Mouse (Mus musculus) A20 (cell line): Measurements from ENCODE around the gene Trappc6a.

Experiments
- DNase-seq: peaks from one replicate; pipeline ENCODE4 v3.0.0-alpha.2; 2011; ENCODE audit warnings: low read depth, low spot score

The Trappc6a gene

DNA sequence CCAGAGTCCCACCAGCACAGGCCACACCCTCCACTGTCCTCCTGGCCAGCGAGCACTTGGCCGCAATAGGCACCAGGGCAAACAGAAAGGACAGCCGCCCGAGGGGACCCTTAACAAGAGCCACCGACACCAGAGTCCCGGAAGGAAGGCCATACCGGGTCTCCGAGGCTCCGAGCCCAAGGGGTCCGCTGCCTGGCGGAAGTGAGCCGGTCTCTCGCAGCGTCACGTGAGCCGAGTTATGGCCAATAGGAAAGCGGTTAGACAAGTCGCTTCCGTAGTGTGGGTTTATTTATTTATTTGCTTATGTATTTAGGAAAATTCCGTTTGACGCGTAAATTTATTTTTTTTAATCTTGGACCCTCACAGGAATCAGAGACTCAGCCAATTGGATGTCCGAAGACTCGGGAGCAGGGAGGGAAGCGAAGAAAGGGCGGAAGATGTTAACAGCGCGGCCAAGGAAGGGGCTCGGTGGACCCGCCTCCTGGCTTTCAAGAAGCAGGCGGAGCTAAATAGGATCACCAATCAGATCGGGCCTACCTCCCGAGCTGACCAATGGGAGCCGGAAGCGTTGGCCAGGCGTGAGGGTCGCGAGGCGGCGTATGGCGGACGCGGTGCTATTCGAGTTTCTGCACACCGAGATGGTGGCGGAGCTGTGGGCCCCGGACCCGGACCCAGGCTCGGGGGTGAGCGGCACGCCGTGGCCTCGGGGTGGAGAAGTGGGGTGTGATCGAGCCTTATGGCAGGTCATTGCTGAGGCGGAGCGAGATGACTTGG lies at the start of gene Trappc6a, which contains the start of gene Bloc1s3:
Gene Trappc6a, plus strand, starts transcription at position 246 of the 774 bp plus-strand sequence.
Gene Bloc1s3, minus strand, starts transcription at position 218 of the 774 bp plus-strand sequence.
- peak; percentile 98 for DNase-seq

DNA sequence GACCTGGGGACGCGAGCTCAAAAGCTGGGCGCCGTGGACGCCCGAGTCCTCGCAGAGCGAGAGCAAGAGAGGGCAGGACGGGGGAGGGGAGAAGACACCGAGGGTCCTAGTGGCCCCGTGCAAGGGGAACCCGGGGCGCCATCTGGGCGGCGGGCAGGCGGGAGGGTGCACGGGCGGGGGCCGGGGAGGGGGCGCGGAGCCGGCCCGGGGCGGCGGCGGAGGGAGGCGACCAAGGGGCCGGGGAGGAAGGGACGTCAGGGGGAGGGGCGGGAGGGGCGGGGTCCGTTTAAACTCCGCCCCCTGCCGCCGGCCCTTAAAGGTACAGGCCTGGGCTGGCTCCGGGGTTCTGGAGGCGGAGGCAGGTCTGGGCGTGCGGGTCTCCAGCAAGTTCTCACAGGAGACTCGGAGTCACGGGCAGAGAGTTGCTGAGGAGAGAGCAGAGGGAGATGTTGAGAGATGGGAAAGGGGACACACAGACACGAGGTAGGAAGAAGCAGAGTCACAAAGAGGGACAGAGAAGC lies 49.5 kb upstream of the Trappc6a start, which contains the start of gene Mark4:
Gene Mark4, minus strand, starts transcription at position 231 of the 521 bp plus-strand sequence.
- peak; percentile 86 for DNase-seq

DNA sequence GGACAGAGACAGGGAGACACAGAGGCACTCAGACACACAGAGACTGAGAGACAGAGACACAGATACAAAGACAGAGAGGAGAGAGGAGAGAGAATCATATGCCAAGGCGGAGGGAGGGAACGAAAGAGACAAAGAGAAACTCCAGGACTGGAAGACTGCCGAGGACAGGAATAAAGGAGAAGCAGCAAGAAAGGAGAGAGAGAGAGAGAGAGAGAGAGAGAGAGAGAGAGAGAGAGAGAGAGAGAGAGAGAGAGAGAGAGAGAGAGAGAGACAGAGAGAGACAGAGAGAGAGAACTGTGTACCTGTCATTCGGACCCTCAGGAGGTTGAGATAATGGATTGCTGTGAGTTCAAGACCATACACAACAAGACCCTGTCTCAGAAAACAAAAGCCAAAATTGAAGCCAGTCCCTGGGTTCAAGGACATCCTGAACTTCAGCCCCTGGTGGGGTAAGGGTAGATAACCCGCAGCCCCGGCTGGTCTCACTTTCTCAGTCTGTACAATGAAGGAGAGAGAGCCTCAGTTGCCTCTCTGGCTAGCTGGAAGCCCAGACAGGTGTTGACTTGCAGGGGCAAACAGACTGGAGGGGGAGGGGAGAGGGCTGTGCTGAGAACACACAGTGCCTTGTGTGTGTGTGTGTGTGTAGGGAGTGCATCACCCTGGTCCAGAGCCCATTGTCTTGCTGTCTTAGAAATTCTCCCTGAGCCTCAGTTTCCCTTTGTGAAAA lies 48.9 kb upstream of the Trappc6a start:
- peak; percentile 18 for DNase-seq

DNA sequence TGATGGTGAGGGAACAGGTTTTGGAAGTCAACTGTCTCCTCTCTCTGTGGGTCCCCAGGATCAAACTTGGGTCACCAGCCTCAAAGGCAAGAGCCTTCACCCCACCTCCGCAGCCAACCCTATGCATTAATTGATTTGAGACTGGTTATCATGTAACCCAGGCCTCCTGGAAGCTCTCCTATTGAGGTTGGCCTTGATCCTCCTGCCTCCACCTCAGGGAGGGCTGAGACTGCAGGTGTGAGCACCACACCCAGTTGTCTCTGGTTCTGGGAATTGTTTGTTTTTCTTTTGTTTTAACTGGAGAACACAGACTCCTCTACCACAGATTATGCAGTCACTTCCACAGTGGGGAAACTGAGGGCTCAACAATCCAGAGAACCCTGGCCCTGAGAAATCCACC lies 47.7 kb upstream of the Trappc6a start:
- DNase-seq, result no peak

DNA sequence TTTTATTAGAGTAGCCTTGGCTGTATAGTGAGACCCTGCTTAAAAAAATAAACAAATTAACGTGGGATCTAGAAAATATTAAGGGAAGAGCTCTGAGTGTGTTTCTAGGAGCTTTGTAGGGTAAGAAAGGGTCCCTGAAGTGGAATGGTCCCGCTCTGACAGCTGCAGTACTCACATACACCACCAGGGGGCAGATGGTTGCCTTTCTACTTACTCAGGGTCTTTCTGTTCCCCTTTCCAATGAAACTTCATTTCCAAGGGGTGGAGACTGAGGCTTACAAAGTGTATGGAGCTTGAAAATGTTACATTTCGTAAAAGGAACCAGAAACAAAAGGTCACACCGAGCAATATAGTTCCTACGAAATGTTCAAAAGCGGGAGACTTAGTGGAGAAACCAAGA lies 46.7 kb upstream of the Trappc6a start:
- peak; percentile 78 for DNase-seq

DNA sequence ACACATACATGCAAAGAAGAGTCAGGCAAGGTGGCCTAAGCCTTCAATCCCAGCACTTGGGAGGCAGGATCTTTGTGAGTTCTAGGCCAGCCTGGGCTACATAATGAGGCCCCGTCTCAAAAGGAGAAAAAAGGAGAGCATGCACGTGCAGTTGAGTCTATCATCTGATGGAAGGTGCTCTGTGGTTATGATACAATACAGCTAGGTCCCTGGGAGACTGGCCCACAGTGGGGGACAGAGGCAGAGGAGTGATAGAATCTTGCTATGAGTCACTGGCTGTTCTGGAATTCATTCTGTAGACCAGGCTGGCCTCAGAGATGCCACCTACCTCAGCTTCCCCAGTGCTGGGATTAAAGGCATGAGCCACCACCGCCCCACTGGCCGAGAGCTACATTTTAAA lies 45.8 kb upstream of the Trappc6a start:
- DNase-seq, result no peak

DNA sequence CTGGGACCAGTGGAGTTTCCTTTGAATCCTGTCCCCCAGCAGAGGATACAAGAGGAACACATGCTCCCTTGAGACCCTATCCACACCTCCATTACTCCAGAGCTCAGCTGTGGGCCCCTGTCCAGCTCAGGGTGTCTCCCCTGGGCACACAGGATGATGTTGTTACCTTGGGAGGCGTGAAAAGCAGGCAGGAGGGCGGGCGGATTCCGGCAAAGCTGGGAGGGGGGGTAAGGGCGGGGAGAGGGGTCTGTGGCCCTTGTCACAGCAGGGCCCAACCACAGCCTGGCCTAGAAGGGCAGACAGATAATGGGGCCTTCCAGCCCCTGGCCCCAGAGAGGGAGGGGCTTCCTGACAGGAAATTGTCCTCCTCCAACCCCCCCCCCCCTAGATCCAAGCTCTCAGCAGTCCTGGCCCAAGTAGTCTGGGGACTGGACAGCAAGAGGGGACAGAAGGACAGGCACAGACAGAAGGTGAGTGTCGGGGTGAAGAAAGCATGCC lies 45.3 kb upstream of the Trappc6a start, which contains the start of gene Exoc3l2:
Gene Exoc3l2, plus strand, starts transcription at position 448 of the 498 bp plus-strand sequence.
- DNase-seq, result no peak

DNA sequence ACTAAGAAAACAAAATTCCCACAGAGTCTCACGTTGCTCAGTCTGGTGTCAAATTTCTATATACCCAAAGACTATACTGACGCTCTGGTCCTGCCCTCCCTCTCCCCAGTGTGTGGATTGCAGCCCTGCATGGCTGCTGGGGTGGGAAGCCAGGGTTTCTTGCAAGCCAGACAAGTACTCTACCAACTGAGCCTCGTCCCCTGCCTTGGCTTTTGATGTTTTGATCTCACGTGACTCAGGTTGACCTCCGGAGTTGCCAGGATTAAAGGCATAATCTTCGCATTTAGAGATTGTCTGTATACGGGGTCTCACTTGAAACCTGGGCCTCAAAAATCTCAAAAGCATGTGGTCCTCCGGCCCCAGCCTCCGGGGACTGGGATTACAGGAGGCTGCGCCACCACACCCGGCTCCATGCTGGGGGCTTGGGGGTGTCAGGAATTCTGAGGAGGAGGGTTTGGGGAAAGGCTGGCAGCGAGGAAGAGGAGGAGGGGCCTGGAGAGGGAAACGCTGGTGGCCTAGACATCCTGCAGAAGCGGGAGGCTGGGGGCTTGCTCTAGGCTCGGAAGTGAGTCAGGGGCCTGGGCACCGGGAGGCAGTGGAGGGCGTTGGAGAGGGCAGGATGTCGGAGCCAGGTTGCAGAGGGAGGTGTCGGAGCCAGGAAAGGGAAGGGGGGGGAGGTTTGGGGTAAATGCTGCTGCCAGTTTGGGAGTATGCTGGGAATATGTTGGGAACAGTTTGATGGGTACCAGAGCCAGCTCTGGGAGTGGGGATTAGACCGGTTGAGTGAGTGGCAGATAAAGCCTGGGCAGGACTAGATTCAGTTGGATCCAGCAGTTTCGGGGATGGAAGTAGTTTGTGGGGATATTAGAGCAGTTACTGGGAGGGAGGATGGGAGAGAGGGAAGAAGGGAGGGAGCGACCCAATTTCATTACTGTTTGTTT lies 43.6 kb upstream of the Trappc6a start:
- DNase-seq, result no peak

DNA sequence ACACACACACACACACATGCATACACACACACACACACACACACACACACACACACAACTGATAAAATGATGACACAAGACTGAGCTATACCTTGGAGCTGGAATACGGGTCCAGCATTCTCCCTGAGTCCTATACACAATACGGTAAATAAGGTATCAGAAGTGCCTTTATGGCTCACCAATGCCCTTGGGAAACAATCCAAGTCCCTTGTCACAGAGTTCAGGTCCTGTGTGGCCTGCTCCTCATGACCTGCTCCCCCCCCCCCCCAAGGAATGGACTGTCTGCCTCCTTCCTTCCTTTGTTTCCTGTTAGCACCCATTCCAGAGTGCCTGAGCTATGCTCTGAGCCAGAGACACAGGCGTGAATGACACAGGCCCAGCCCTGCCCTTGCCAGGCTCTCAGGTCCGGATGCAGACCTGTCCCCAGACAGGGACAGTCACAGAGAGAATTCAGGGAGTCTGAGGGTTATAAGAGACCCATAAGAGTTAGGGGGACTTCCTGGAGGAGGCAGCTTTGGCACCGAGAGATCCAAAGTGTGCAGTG lies 41.5 kb upstream of the Trappc6a start:
- no peak for DNase-seq

DNA sequence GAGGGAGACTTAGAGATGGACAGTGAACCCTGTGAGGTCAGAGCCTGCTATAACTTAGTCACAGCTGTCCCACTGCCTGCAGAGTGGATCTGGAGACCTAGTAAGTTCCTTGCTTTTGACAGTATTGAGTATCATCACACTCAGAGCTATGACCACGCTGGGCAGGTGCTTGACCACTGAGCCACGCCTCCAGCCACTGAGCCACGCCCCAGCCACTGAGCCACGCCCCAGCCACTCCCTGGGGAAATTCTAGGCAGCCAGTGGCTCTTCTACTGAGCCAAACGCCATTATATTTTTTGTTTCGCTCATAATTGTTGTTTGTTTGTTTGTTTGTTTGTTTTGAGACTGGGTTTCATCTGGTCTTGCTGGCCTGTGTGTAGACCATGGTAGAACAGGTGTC lies 40.6 kb upstream of the Trappc6a start:
- DNase-seq, result peak; percentile 60

DNA sequence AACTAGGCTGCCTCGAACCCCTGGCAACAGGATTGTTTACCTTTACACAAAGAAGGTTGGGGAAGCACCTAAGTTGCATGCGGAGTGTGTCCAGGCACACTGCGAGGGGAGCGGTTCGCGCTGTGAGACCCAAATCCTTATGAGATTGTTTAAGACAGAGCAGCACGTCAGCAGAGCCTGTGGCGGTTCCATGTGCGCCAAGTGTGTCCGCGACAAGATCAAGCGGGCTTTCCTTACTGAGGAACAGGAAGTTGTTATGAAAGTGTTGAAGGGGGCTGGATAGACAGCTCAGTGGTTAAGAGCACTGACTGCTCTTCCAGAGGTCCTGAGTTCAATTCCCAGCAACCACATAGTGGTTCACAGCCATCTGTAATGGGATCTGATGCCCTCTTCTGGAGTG lies 39.9 kb upstream of the Trappc6a start:
- peak; percentile 57 for DNase-seq

DNA sequence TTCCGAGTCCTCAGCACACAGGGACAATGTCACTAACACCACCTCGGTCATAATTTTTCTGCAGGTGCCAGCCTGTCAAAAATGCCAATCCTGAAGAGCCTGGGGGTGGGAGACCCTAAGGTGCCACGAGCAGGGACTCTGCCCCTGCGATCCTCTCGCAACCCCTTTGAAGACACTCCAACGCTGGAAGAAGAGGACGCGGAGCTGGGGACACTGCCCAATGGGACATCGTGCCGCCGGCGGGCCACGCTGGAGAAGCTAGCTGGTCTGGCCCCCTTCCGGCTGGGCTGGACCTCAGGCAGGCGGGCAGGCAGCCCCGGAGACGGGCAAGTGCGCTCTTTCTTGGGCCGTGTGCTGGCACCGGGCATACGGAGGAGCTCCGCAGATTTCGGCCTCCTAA lies 38.8 kb upstream of the Trappc6a start:
- DNase-seq, result no peak

DNA sequence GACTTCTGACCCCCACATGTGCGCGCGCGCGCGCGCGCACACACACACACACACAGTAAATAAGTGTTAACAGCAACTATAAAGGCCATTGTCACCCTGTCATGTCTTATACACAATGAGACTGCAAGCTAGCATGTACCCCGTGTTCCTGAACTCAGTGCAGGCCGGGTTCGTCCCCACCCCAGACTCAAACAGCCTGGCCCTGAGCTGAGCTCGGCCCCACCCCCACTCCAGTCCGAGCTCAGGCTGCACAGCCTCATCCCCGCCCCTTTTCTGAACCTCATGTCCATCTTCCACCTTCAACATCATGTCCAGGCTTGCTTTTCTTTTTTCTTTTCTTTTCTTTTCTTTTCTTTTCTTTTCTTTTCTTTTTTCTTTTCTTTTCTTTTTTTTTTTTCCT lies 37.9 kb upstream of the Trappc6a start:
- DNase-seq, result no peak

DNA sequence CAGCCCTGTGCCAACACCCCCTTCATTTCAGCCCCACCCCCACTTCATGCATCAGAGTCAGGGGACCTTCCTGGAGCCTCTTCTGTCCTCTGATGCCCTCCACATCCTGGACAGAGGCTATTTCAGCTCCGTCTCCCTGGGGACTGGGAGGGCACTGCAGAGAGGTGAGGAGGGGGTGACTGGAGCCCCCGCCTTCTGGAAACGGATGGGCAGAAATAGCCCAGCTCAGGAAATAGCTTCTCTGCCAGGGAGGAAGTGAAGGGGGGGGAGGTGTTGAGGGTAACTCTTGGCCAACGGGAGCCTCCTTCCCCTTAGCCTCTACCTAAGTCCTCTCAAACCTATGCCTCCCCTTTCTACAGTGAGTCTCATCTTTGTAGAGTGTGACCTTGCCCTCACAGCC lies 35.8 kb upstream of the Trappc6a start:
- DNase-seq, result no peak

DNA sequence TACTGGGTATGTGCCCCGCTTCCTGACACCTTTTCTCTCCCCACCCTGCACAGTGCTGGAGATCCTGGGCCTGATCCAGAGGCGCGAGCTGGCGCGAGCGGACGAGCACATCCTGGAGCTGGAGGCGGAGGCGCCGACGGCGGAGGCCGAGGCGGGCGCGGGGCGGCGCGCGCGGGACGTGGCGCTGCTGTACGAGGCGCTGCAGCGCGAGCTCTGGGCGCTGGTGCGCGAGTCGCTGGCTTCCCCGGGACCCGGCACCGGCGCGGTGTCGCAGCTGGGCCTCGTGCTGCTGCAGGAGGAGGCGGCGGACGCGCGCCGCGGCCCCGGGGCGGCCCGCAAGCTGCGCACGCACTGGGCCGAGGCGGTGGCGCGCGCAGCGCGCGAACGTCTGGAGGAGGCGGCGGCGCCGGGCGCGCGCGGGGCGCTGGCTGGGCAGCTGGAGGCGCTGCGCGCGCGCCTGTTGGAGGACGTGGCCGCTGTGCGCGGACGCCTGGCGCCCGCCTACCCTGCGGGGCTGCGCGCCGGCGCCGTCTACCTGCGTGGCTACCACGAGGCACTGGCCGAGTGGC lies 34.2 kb upstream of the Trappc6a start:
- DNase-seq, result no peak

DNA sequence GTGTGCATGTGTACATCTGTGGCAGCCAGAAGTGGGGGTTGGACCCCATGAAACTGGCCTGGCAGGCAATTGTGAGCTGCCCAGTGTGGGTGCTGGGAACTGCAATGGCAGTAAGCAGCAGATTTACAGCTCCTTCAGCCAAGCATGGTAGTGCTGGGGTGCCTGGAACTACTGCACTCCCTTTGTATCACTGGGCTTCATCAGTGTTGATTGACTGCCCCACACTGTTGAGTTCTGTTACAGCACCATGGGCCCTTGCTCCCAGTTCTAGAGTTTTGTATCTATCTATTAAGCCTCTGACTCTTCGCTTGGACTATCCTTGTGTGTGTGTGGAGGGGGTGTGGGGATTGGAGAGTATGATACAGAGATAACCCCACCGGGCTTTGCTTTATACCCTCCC lies 31.1 kb upstream of the Trappc6a start:
- no peak for DNase-seq

DNA sequence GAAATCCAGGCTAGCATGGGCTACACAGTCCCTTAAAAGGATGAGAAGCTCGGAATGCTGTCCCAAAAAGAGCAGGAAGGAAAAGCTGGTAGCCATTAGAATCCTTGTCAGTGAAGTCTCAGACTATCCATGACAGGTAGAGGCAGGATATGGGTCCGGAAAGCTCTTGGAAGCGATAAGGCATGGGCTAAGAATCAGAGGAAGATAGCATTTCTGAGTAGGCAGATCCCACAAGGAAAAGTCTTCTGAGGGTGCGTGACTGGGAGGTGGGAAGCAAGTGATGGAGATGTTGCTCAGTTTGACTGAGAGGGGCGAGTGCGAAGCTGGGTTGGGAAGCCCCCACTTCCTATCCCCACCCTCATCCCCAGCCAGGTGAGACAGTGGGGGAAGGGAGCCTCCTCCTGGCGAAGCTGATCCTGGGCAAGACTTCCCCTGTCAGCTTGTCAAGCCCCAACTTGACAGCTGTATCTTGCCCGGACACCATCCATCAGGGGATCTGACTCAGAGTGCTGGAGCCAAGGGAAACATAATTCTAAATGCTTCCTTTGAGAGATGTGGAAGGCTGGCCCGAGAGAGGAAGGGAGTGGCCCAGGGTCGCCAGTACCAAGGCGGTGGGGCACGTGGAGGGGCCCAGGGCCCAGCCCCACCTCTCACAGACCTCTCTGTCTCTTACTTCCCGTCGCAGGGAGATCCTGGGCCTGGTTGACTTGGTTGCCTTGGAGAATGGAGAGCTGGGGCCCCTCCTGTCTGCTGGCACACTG lies 30.4 kb upstream of the Trappc6a start:
- no peak for DNase-seq

DNA sequence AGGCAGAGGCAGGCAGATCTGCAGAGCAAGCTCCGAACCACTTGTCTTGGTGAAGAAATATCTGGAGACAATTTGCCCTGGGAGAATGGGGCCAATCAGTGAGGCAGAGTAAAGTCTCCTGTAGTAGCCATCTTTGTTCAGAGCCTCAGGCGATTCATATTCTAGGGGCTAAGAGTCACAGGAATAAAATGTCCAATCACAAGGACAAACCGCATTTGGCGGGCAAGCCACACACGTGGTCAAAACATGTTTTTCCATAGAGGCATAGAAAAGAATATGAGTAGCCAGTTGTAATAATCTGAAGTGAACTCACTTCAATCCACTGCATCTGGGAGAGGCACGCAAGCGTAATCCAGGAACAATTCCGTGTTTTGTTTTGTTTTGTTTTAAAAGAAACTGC lies 24.9 kb upstream of the Trappc6a start:
- DNase-seq, result no peak

DNA sequence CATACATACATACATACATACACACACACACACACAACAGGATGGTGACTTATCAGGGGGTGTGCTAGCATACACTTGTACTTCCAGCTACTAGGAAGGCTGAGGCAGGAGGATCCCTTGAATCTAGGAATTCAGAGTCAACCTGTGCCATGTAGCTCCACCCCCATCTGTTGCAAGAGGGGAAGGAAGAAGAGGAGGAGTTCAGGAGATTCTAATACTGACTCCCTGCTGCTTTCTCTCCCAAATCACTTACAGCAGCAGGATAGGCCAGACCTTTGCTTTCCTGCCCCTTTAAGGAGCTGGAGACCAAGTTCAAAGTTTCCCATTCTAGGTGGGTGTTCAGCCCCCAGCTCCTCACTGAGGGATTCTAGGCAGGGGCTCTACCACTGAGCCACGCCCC lies 22.7 kb upstream of the Trappc6a start:
- no peak for DNase-seq

DNA sequence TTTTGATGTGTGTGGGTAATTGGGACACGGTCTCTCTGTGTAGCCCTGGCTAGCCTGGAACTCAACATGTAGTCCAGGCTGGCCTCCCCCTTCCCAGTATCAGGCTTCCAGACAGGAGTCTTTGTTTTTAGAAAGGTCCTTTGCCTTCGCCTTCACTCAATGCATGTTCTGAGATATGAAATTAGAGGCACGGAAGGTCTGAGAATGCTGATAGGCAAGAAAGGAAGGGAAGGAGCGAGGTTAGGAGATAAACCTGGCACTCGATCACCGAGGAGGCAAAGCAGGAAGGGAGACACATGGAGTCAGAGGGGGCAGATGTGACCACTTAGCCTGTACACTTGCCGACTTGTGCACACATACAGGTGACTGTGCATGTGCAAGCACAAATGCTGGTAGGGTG lies 21.6 kb upstream of the Trappc6a start:
- DNase-seq, result no peak
